Mouse (Mus musculus): ENCODE measurements around the gene Ldlrad3. TPM values are rescaled to one million over a fixed set of nuclear protein-coding genes. Genes with fewer than 3 reads are reported as not detected.
A peak's percentile ranks its signal among the peaks of the same experiment; 100 is the strongest.

Gene Ldlrad3
- polyA plus RNA-seq, 1 experiment from 2014 or later, result 35.9 TPM

- H3K4me2 ChIP-seq, result no peak overlapping the region
- no peaks in the 10 kb centered on the region for H3K9me3 ChIP-seq (replicated peaks)
- no peak overlapping the region for H3K27ac ChIP-seq
- WGBS, result 53% methylated on average over 4 of the region's 4 CpGs
- H3K27me3 ChIP-seq, result no peaks in the 10 kb centered on the region
- no peaks in the 10 kb centered on the region for H3K4me1 ChIP-seq
- no peak overlapping the region for H3K9ac ChIP-seq
- ATAC-seq, result peak; percentile 52
- H3K36me3 ChIP-seq (ENCODE audit: poor library complexity, severe bottlenecking), result peaks cover 23% of the 10 kb centered on the region
- H3K4me3 ChIP-seq, result no peak overlapping the region
Measured at GRCm38 (mm10) chr2:102077554-102077953, 108.6 kb downstream of the Ldlrad3 start.

GRCm38 (mm10) chr2:102076237-102076636, 109.9 kb downstream of the Ldlrad3 start:
- no peak for ATAC-seq
- Histone ChIP-seq H3K27ac (no peak overlapping the region), H3K9me3 (replicated peaks) (no peaks in the 10 kb centered on the region), H3K9ac (no peak overlapping the region), H3K27me3 (no peaks in the 10 kb centered on the region), H3K4me3 (no peak overlapping the region), H3K4me2 (no peak overlapping the region), H3K4me1 (peaks cover 5% of the 10 kb centered on the region; the same call in 1 of the 2 replicates), H3K36me3 (ENCODE audit: poor library complexity, severe bottlenecking) (peaks cover 14% of the 10 kb centered on the region)
- WGBS, result 86% methylated on average over 6 of the region's 6 CpGs

DNA sequence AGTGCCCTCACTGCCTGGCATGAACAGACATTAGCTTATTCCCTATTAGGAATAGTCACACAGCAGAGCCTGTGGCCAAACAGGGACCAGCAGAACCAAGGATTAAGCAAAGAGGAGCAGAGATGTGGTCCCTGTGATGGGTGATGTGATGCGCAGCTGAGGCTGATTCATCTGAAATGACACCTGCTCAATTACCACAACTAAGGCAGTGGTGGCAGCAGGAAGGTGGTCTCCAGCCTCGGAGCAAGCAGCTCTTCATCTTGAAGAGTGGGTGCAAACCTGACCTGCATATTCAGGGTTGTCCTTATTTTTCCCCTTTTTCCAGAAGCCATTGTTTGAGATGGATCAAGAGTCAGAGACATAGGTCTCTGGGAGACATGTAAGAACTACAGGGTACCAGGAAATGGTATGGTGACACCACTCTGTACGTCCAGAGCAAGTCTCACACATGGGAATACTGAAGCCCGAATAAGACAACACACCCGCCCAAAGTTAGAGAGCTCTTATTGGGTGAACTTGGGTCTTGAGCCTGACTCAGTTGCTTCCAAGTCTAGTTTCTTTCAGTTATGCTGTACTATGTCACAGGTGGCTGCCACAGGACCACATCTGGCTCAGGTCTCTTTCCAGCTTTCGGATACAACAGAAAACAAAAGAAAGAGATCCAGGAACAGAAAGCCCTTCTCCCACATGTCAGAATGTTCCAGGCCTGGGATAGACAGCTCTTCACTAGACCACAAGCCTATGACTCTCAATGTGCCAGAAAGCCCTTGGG, 112.7 kb downstream of the Ldlrad3 start:
- WGBS, result 96% methylated on average over 6 of the region's 6 CpGs
- Histone ChIP-seq H3K27ac (no peak overlapping the region), H3K36me3 (ENCODE audit: poor library complexity, severe bottlenecking) (peaks cover 19% of the 10 kb centered on the region), H3K9ac (no peak overlapping the region), H3K4me2 (no peak overlapping the region), H3K9me3 (replicated peaks) (no peaks in the 10 kb centered on the region), H3K4me1 (peaks cover 7% of the 10 kb centered on the region; the same call in 1 of the 2 replicates), H3K27me3 (no peaks in the 10 kb centered on the region), H3K4me3 (no peak overlapping the region)
- no peak for ATAC-seq

GRCm38 (mm10) chr2:102072859-102073258, 113.3 kb downstream of the Ldlrad3 start:
- Histone ChIP-seq H3K9me3 (replicated peaks) (no peaks in the 10 kb centered on the region), H3K4me1 (peaks cover 7% of the 10 kb centered on the region; the same call in 1 of the 2 replicates), H3K27ac (no peak overlapping the region), H3K27me3 (no peaks in the 10 kb centered on the region), H3K4me3 (no peak overlapping the region), H3K36me3 (ENCODE audit: poor library complexity, severe bottlenecking) (peaks cover 19% of the 10 kb centered on the region), H3K9ac (no peak overlapping the region), H3K4me2 (no peak overlapping the region)
- ATAC-seq, result no peak
- WGBS, result 84% methylated on average over 4 of the region's 4 CpGs

- H3K27me3 ChIP-seq, result no peaks in the 10 kb centered on the region
- H3K4me1 ChIP-seq, result peaks cover 7% of the 10 kb centered on the region; the same call in 1 of the 2 replicates
- no peak overlapping the region for H3K4me3 ChIP-seq
- peak; percentile 79 for ATAC-seq
- H3K9me3 ChIP-seq (replicated peaks), result no peaks in the 10 kb centered on the region
- H3K4me2 ChIP-seq, result no peak overlapping the region
- H3K27ac ChIP-seq, result peak overlapping the region; percentile 27
- H3K36me3 ChIP-seq (ENCODE audit: poor library complexity, severe bottlenecking), result peaks cover 19% of the 10 kb centered on the region
- 66% methylated on average over 10 of the region's 10 CpGs for WGBS
- no peak overlapping the region for H3K9ac ChIP-seq
Measured at GRCm38 (mm10) chr2:102071022-102071717, 115.0 kb downstream of the Ldlrad3 start.

GRCm38 (mm10) chr2:102064826-102065441, 121.3 kb downstream of the Ldlrad3 start:
- Histone ChIP-seq H3K36me3 (ENCODE audit: poor library complexity, severe bottlenecking) (peaks cover 9% of the 10 kb centered on the region; the same call in 1 of the 2 replicates), H3K9ac (no peak overlapping the region), H3K27me3 (no peaks in the 10 kb centered on the region), H3K4me1 (no peaks in the 10 kb centered on the region), H3K9me3 (replicated peaks) (no peaks in the 10 kb centered on the region), H3K4me2 (no peak overlapping the region), H3K4me3 (no peak overlapping the region), H3K27ac (no peak overlapping the region)
- 87% methylated on average over 8 of the region's 8 CpGs for WGBS
- no peak for ATAC-seq

DNA sequence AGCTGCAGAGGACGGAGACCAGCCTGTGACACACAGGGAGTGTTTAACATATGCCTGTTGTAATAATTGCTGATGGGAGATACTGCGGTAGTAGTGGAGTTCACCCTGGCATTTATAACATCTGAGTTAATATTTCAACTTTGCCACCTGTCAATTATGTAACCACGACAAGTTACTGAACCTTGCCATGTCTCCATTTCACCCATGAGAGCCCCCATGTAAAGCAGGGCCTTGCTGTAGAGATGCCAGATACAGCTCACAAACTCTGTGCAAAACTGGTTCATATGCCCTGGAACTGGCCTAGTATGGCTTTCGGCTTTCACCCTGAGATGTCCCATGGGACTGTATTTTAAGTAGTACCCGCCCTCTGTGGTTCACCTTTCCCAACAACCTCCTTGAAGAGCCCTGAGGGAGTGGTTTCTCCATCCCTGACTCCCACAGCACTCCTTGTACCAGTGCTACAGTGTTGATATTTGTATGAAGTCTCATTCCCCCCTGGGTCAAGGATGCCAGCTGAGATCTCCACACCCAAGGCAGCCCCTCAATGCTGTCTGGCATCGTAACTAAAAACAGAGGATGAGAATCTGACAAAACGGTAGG, 122.2 kb downstream of the Ldlrad3 start:
- H3K9ac ChIP-seq, result no peak overlapping the region
- H3K4me1 ChIP-seq, result no peaks in the 10 kb centered on the region
- H3K27ac ChIP-seq, result no peak overlapping the region
- ATAC-seq, result no peak
- H3K4me2 ChIP-seq, result no peak overlapping the region
- no peaks in the 10 kb centered on the region for H3K27me3 ChIP-seq
- no peak overlapping the region for H3K4me3 ChIP-seq
- H3K9me3 ChIP-seq (replicated peaks), result no peaks in the 10 kb centered on the region
- 90% methylated on average over 7 of the region's 7 CpGs for WGBS
- peaks cover 3% of the 10 kb centered on the region; the same call in 1 of the 2 replicates for H3K36me3 ChIP-seq (ENCODE audit: poor library complexity, severe bottlenecking)

- no peak overlapping the region for H3K4me2 ChIP-seq
- H3K4me3 ChIP-seq, result no peak overlapping the region
- no peaks in the 10 kb centered on the region for H3K9me3 ChIP-seq (replicated peaks)
- no peaks in the 10 kb centered on the region for H3K27me3 ChIP-seq
- peaks cover 1% of the 10 kb centered on the region; the same call in 1 of the 2 replicates for H3K4me1 ChIP-seq
- WGBS, result 95% methylated on average over 7 of the region's 7 CpGs
- H3K36me3 ChIP-seq (ENCODE audit: poor library complexity, severe bottlenecking), result peaks cover 10% of the 10 kb centered on the region; the same call in 1 of the 2 replicates
- no peak overlapping the region for H3K27ac ChIP-seq
- no peak for ATAC-seq
- no peak overlapping the region for H3K9ac ChIP-seq
Measured at GRCm38 (mm10) chr2:102062861-102063468, 123.2 kb downstream of the Ldlrad3 start.

DNA sequence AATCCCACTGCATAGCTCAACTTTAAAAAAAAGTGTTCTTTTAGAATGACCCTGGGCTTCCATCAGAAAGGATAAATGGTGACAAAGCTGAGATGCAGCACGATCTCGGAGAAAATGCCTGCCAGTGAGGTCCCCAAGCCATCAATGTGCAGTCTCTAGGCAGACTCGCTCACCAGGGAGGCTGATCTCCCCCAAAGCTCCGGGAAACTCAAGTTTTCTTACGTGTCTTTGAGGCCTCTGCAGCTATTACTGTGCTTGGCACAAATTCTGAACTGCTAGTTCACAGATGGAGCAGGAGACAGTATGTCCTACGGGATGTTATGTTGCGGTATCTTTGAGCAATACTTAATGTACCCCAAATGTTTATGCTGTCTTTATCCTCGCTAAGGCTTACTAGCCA, 124.3 kb downstream of the Ldlrad3 start:
- Histone ChIP-seq H3K27me3 (no peaks in the 10 kb centered on the region), H3K4me2 (no peak overlapping the region), H3K9ac (no peak overlapping the region), H3K4me3 (no peak overlapping the region), H3K9me3 (replicated peaks) (no peaks in the 10 kb centered on the region), H3K4me1 (peaks cover 11% of the 10 kb centered on the region), H3K27ac (no peak overlapping the region), H3K36me3 (ENCODE audit: poor library complexity, severe bottlenecking) (peaks cover 20% of the 10 kb centered on the region; the same call in 1 of the 2 replicates)
- WGBS, result 80% methylated on average over 8 of the region's 8 CpGs
- ATAC-seq, result no peak; the same call in 1 of the 2 replicates

- H3K27me3 ChIP-seq, result no peaks in the 10 kb centered on the region
- no peak overlapping the region for H3K4me3 ChIP-seq
- H3K4me2 ChIP-seq, result no peak overlapping the region
- H3K27ac ChIP-seq, result peak overlapping the region; percentile 51; the same call in 1 of the 2 replicates
- peaks cover 33% of the 10 kb centered on the region; the same call in 1 of the 2 replicates for H3K36me3 ChIP-seq (ENCODE audit: poor library complexity, severe bottlenecking)
- no peak overlapping the region for H3K9ac ChIP-seq
- peaks cover 18% of the 10 kb centered on the region for H3K4me1 ChIP-seq
- no peak for ATAC-seq
- no peaks in the 10 kb centered on the region for H3K9me3 ChIP-seq (replicated peaks)
- WGBS, result 85% methylated on average over 12 of the region's 12 CpGs
Measured at GRCm38 (mm10) chr2:102057746-102058145, 128.4 kb downstream of the Ldlrad3 start.

GRCm38 (mm10) chr2:102057029-102057685, 129.0 kb downstream of the Ldlrad3 start:
- H3K36me3 ChIP-seq (ENCODE audit: poor library complexity, severe bottlenecking), result peaks cover 33% of the 10 kb centered on the region; the same call in 1 of the 2 replicates
- H3K27me3 ChIP-seq, result no peaks in the 10 kb centered on the region
- no peak overlapping the region for H3K4me3 ChIP-seq
- ATAC-seq, result peak; percentile 42
- H3K4me2 ChIP-seq, result no peak overlapping the region
- H3K9ac ChIP-seq, result no peak overlapping the region
- peak overlapping the region; percentile 51 for H3K27ac ChIP-seq
- WGBS, result 69% methylated on average over 9 of the region's 9 CpGs
- H3K4me1 ChIP-seq, result peaks cover 18% of the 10 kb centered on the region
- H3K9me3 ChIP-seq (replicated peaks), result no peaks in the 10 kb centered on the region
